Mouse (Mus musculus): ENCODE measurements at regions not wholly inside any gene's neighbourhood (a gene's known extent, or its start where the extent isn't known, plus 50 kb on each side); places are given as distances from the start of the nearest gene placed in this dataset.

GRCm38 (mm10) chr1:133474546-133474945 is 50.4 kb upstream of the Sox13 start:
- DNase-seq (ENCODE audit: low spot score in 2 of 2) = no peak

All from right cerebral cortex, adult 2 months (tissue).